Mouse (Mus musculus) bone marrow macrophage, adult 2 months (primary cell): ENCODE results near the gene Phf2.

Experiments used
- CTCF ChIP-seq: IDR thresholded peaks from 2 replicates; pipeline ENCODE4 v1.5.1; 2012; ENCODE audit warnings: low read depth, mild to moderate bottlenecking, low read length, moderate library complexity
- POLR2A ChIP-seq: IDR thresholded peaks from 2 replicates; pipeline ENCODE4 v1.6.1; 2012; ENCODE audit warnings: mild to moderate bottlenecking, low read depth, low read length, borderline replicate concordance

- TF ChIP-seq CTCF: no peak
- no peak for TF ChIP-seq POLR2A
Measured at GRCm38 (mm10) chr13:48877805-48878204, 6.9 kb upstream of the Phf2 start.
